Mouse (Mus musculus): ENCODE measurements around the gene Idi1. TPM values are rescaled to one million over a fixed set of nuclear protein-coding genes. Genes with fewer than 3 reads are reported as not detected.
"Not testable (repeated sequence)": the region's sequence is repeated elsewhere in the genome, so short reads cannot be mapped to it uniquely, and the experiment has no call there.

The Idi1 gene
- polyA plus RNA-seq, 1 experiment from 2014 or later = 89.7 TPM

DNA sequence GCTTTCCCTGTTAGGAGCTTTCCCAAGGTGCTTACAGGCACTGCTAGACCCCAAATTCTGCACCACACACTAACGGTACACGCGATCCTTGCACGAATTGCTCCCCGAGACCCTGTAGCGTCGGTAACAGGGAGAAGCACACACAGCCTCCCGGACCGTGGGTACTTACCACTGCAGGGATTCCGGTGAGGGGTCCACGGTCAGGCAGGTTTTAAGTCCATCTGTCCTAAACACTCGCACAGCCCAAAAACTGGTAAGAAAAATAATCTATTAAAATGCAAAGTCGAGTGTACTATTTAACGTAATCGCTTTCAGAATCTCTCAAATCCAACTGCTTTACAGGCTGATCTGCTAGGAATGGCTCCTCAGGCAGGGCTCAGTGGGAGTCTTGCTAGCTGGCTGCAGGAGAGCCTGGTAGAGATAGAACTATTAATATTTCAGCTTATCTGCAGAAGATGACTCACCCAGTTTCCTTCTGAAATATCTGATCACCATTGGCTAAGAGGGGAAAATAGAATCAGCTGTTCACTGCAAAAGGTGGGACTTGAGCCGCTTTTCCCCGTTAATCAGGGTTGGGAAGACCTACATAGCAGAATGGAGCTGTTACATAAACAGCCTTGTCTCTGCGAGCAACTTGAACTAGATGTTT lies 13.9 kb upstream of the Idi1 start, which contains the start of gene Wdr37:
Gene Wdr37 (minus strand): TSS at position 596 of the 649 bp plus-strand sequence.
- Histone ChIP-seq H3K4me3 (ENCODE audit: low read depth, low read length) (peak within 1 kb of the TSS; percentile 80), H3K9me3 (replicated peaks; ENCODE audit: control insufficient read depth, low read length) (no peaks in the 10 kb centered on the region), H3K27ac (ENCODE audit: low read length) (peak within 1 kb of the TSS; percentile 96), H3K4me1 (ENCODE audit: control insufficient read depth, low read depth, low read length) (peaks cover 15% of the 10 kb centered on the region), H3K4me2 (ENCODE audit: low read depth, low read length) (peak within 1 kb of the TSS; percentile 83), H3K9ac (ENCODE audit: low read depth, low read length) (peak within 1 kb of the TSS; percentile 81), H3K36me3 (ENCODE audit: control insufficient read depth, insufficient read depth) (no peaks in the 10 kb centered on the region), H3K27me3 (ENCODE audit: control insufficient read depth, insufficient read depth, low read depth, low read length) (no peaks in the 10 kb centered on the region)
- under 1% methylated on average over 18 of the region's 18 CpGs for WGBS (ENCODE audit: insufficient replicate concordance)
- peak; percentile 68 for ATAC-seq (ENCODE audit: low read depth)

DNA sequence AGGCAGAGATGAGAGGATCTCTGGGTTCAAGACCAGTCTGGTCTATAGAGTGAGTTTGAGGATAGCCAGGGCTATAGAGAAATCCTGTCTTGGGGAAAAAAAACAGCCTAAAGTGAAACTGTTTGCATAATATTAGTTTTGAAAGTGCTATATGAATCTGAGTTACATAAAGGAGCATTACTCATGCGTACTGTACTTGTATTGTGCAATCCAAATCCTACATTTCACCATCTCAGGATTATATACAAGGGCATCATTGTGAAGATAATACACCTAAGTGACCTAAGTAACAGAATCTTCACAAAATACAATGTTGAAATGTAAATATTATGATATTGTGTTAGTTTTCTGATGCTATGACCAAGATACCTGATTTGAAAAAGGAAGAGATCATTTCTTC lies 11.5 kb upstream of the Idi1 start:
- ATAC-seq (ENCODE audit: low read depth) = no peak
- Histone ChIP-seq H3K9me3 (replicated peaks; ENCODE audit: control insufficient read depth, low read length) (no peaks in the 10 kb centered on the region), H3K27ac (ENCODE audit: low read length) (no peak overlapping the region), H3K4me3 (ENCODE audit: low read depth, low read length) (no peak overlapping the region), H3K9ac (ENCODE audit: low read depth, low read length) (no peak overlapping the region), H3K4me1 (ENCODE audit: control insufficient read depth, low read depth, low read length) (peaks cover 15% of the 10 kb centered on the region), H3K27me3 (ENCODE audit: control insufficient read depth, insufficient read depth, low read depth, low read length) (no peaks in the 10 kb centered on the region), H3K4me2 (ENCODE audit: low read depth, low read length) (no peak overlapping the region), H3K36me3 (ENCODE audit: control insufficient read depth, insufficient read depth) (no peaks in the 10 kb centered on the region)
- 78% methylated on average over 1 of the region's 1 CpGs for WGBS (ENCODE audit: insufficient replicate concordance)

DNA sequence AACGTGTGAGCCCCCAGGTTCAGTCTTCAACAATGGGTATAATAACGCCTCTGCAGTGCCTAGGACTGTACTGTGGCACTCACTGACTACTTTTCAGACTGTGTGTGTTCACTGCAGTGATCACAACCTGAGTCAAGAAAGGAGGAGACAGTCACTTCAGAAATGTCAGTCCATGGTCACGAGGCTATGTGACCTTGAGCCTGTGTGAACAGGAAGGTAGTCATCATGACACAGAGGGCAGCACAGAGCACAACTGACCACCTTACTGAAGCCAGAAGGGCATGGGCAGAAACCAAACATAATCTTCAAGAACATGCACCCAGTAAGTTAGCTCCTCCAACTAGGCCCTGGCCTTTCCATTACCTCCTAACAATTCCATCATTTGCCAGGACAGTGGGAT lies 3.7 kb upstream of the Idi1 start:
- Histone ChIP-seq H3K9me3 (replicated peaks; ENCODE audit: control insufficient read depth, low read length) (no peaks in the 10 kb centered on the region), H3K4me1 (ENCODE audit: control insufficient read depth, low read depth, low read length) (peaks cover 4% of the 10 kb centered on the region), H3K4me2 (ENCODE audit: low read depth, low read length) (no peak overlapping the region), H3K27me3 (ENCODE audit: control insufficient read depth, insufficient read depth, low read depth, low read length) (no peaks in the 10 kb centered on the region), H3K36me3 (ENCODE audit: control insufficient read depth, insufficient read depth) (no peaks in the 10 kb centered on the region), H3K27ac (ENCODE audit: low read length) (no peak overlapping the region), H3K4me3 (ENCODE audit: low read depth, low read length) (no peak overlapping the region), H3K9ac (ENCODE audit: low read depth, low read length) (no peak overlapping the region)
- ATAC-seq (ENCODE audit: low read depth) = no peak
- 38% methylated on average over 3 of the region's 3 CpGs for WGBS (ENCODE audit: insufficient replicate concordance)

DNA sequence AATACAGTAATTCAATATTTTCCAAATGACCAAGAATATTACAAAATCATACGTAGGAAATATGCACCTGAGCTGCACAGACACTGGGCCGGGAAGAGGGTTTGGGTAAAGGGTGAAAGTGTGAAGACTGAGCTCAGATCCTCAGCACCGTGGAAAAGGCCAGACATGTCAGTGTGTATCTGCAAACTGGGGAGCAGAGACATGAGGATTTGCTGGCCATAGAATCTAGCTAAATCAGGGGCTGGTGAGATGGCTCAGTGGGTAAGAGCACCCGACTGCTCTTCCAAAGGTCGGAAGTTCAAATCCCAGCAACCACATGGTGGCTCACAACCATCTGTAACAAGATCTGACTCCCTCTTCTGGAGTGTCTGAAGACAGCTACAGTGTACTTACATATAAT lies 1.4 kb upstream of the Idi1 start:
- not testable (repeated sequence) for H3K9me3 ChIP-seq (replicated peaks; ENCODE audit: control insufficient read depth, low read length); ATAC-seq (ENCODE audit: low read depth)
- WGBS (ENCODE audit: insufficient replicate concordance) = 68% methylated on average over 5 of the region's 5 CpGs

DNA sequence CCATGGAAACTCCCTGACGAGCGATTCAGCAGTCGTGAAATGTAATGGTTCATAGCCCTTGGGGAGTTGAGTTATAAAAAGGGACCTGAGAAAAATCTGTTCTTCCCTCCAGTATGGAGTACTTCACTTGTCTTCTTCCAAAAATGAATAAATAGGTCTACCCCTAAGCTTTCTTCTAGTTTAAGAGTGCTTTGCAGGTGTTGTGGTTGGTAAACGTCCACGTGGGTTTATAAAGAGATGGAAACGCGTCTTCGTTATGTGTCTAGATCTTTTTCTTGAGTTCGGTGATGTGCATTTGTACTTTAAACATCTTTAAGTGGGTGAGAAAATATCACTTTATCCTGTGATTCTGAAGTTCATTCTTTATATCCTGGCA lies 872 bp downstream of the Idi1 start:
- Histone ChIP-seq H3K27ac (ENCODE audit: low read length) (peak overlapping the region; percentile 40), H3K9ac (ENCODE audit: low read depth, low read length) (peak overlapping the region; percentile 74), H3K4me1 (ENCODE audit: control insufficient read depth, low read depth, low read length) (peaks cover 7% of the 10 kb centered on the region), H3K9me3 (replicated peaks; ENCODE audit: control insufficient read depth, low read length) (no peaks in the 10 kb centered on the region), H3K4me2 (ENCODE audit: low read depth, low read length) (peak overlapping the region; percentile 90), H3K36me3 (ENCODE audit: control insufficient read depth, insufficient read depth) (peaks cover 8% of the 10 kb centered on the region; the same call in 1 of the 2 replicates), H3K4me3 (ENCODE audit: low read depth, low read length) (peak overlapping the region; percentile 70), H3K27me3 (ENCODE audit: control insufficient read depth, insufficient read depth, low read depth, low read length) (no peaks in the 10 kb centered on the region)
- WGBS (ENCODE audit: insufficient replicate concordance) = 4% methylated on average over 9 of the region's 9 CpGs
- no peak for ATAC-seq (ENCODE audit: low read depth)

More for the DNA sequence above, 1.4 kb upstream of the Idi1 start:
- not testable (repeated sequence) for H3K27ac ChIP-seq (ENCODE audit: low read length); H3K4me1 ChIP-seq (ENCODE audit: control insufficient read depth, low read depth, low read length); H3K9ac ChIP-seq (ENCODE audit: low read depth, low read length); H3K36me3 ChIP-seq (ENCODE audit: control insufficient read depth, insufficient read depth); H3K27me3 ChIP-seq (ENCODE audit: control insufficient read depth, insufficient read depth, low read depth, low read length); H3K4me2 ChIP-seq (ENCODE audit: low read depth, low read length); H3K4me3 ChIP-seq (ENCODE audit: low read depth, low read length)

DNA sequence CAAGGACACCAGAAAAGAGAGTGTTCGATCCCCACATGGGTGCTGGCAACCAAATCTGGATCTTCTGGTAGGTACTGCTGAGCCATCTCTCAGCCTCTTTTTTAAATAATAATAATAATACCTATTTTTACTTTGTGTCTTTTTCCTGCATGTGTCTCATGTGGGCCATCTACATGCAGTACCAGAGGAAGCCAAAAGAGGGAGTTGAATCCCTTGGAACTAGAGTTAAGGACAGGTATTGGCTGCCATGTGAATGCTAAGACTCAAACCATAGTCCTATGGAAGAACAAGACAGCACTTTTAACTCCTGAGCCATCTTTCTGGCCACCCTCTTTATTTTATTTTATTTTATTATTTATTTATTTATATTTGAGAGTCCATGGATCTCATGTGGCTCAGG lies 3.3 kb downstream of the Idi1 start:
- Histone ChIP-seq H3K27ac (ENCODE audit: low read length) (no peak overlapping the region), H3K9me3 (replicated peaks; ENCODE audit: control insufficient read depth, low read length) (no peaks in the 10 kb centered on the region), H3K4me1 (ENCODE audit: control insufficient read depth, low read depth, low read length) (peaks cover 7% of the 10 kb centered on the region), H3K27me3 (ENCODE audit: control insufficient read depth, insufficient read depth, low read depth, low read length) (no peaks in the 10 kb centered on the region), H3K4me2 (ENCODE audit: low read depth, low read length) (no peak overlapping the region), H3K9ac (ENCODE audit: low read depth, low read length) (no peak overlapping the region), H3K4me3 (ENCODE audit: low read depth, low read length) (no peak overlapping the region), H3K36me3 (ENCODE audit: control insufficient read depth, insufficient read depth) (peaks cover 8% of the 10 kb centered on the region; the same call in 1 of the 2 replicates)
- no peak for ATAC-seq (ENCODE audit: low read depth)
- 93% methylated on average over 1 of the region's 1 CpGs for WGBS (ENCODE audit: insufficient replicate concordance)

DNA sequence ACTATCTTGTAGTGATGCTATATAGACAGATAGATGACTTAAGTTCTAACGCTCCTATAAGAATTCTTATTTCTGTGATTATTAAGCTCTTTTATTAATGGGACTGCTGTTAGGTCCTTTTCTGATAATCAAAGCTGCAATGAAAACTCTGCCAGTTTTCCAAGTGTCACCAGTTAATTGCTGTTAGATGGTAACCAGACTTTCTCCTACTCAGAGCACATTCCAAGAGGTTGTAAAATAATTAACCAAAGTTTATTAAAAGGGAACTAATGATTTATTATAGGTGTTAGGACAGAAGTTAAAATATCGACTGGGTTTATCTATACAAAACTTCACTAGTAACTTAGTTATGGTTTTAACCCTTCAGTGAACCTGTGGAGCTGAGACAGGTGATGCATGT lies 20.7 kb downstream of the Idi1 start:
- ATAC-seq (ENCODE audit: low read depth); H3K9me3 ChIP-seq (replicated peaks; ENCODE audit: control insufficient read depth, low read length); H3K4me1 ChIP-seq (ENCODE audit: control insufficient read depth, low read depth, low read length); H3K27ac ChIP-seq (ENCODE audit: low read length); H3K9ac ChIP-seq (ENCODE audit: low read depth, low read length); H3K4me3 ChIP-seq (ENCODE audit: low read depth, low read length); H3K36me3 ChIP-seq (ENCODE audit: control insufficient read depth, insufficient read depth); H3K27me3 ChIP-seq (ENCODE audit: control insufficient read depth, insufficient read depth, low read depth, low read length); H3K4me2 ChIP-seq (ENCODE audit: low read depth, low read length): not testable (repeated sequence)
- WGBS (ENCODE audit: insufficient replicate concordance) = 61% methylated on average over 2 of the region's 2 CpGs

DNA sequence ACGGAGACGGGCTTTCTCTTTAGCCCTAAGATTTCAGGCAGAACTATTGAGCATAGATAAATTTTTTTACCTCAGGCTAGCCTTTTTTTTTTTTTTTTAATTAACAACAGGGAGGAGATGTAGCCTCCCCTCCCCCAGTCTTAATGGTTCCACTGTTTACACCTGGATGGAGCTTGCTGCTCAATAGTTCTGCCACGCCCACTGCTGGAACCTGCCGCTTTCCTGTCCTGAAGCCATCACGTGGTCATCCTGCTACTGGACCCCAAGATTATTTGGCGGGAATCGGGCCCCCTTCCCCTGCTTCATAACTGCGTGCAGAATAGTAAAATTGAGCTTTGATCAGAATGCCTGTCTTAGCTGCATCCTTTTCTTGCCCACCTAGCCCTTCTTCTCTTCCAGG lies 28.6 kb downstream of the Idi1 start:
- H3K9ac ChIP-seq (ENCODE audit: low read depth, low read length) = not testable (repeated sequence)

DNA sequence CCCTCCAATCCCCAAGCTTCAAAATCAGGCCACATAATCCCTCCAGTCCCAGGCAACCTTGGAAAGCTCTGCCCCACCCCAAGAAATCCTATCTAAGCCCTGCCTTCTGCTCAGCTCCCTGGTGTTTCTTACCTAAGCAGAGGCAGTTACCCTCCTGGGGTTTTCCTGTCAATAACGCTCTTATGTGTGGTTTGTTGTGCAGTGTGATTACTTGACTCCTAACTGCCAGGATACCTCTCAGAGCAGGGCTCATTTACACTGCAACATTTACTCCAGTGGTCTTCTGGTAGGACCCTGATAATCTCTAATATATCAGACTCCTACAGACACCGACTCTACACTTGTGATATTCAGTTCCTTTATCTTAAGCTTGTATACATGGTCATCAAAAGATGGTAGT lies 48.2 kb downstream of the Idi1 start:
- no peaks in the 10 kb centered on the region for H3K36me3 ChIP-seq (ENCODE audit: control insufficient read depth, insufficient read depth)
- H3K27me3 ChIP-seq (ENCODE audit: control insufficient read depth, insufficient read depth, low read depth, low read length) = no peaks in the 10 kb centered on the region
- no peak overlapping the region for H3K27ac ChIP-seq (ENCODE audit: low read length)
- no peaks in the 10 kb centered on the region for H3K9me3 ChIP-seq (replicated peaks; ENCODE audit: control insufficient read depth, low read length)
- no peak overlapping the region for H3K4me2 ChIP-seq (ENCODE audit: low read depth, low read length)
- 12% methylated on average over 2 of the region's 2 CpGs for WGBS (ENCODE audit: insufficient replicate concordance)
- ATAC-seq (ENCODE audit: low read depth) = no peak
- H3K4me3 ChIP-seq (ENCODE audit: low read depth, low read length) = no peak overlapping the region
- no peak overlapping the region for H3K9ac ChIP-seq (ENCODE audit: low read depth, low read length)
- H3K4me1 ChIP-seq (ENCODE audit: control insufficient read depth, low read depth, low read length) = no peaks in the 10 kb centered on the region

More for the DNA sequence above, 28.6 kb downstream of the Idi1 start:
- H3K27me3 ChIP-seq (ENCODE audit: control insufficient read depth, insufficient read depth, low read depth, low read length); H3K9me3 ChIP-seq (replicated peaks; ENCODE audit: control insufficient read depth, low read length); H3K4me2 ChIP-seq (ENCODE audit: low read depth, low read length); ATAC-seq (ENCODE audit: low read depth); H3K36me3 ChIP-seq (ENCODE audit: control insufficient read depth, insufficient read depth); H3K4me3 ChIP-seq (ENCODE audit: low read depth, low read length); H3K27ac ChIP-seq (ENCODE audit: low read length); H3K4me1 ChIP-seq (ENCODE audit: control insufficient read depth, low read depth, low read length): not testable (repeated sequence)
- WGBS (ENCODE audit: insufficient replicate concordance) = 77% methylated on average over 8 of the region's 8 CpGs
